Mouse (Mus musculus) heart, adult 9 months (tissue): ENCODE data around the gene Kif3a.
A peak's percentile ranks its signal among the peaks of the same experiment; 100 is the strongest.

ENCODE experiments used
- DNase-seq, 2 experiments: peaks; one replicate each; pipeline ENCODE4 v3.0.0; 2022; ENCODE audit warnings: low spot score in 2 of 2

Kif3a gene

DNA sequence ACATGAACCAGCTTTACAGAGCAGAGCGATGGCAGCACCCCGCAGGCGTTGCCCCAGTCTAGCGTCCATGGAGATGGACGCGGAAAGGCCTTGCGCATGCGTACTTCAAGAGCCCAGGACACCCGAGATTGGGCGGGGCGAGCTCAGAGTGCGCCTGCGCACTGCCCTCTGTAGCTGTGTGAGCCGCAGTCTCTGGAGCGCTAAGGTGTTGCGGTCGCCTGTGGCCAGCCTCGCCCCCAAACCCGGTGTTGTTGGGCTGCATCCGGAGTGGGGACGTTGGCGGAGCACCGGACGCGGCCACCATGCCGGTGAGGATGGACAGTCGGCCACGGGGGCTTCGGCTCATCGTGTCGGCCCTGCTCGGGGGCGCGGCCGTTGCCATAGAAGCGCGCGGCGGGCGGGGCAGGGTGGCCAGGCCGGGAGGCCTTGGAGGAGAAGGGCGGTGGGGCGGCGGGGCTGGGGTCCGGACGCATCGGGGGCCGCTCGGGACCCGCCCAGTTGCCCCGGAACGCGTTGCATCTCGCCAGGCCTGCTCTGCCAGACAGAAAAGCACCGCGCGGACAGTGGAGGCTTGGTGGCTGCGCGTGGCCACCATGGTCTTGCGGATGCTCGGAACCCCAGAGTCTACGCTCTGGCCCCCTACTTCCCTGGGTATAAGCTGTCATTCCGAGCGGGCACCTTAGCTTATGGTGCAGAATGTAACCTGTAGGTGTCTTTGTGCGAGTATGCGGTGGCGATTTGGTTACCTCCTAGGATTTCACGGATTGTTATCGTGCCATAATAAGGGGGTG, at the start of gene Kif3a:
Kif3a (plus strand) TSS at position 156 of the 791 bp plus-strand sequence.
- DNase-seq: peak; percentile 95

DNA sequence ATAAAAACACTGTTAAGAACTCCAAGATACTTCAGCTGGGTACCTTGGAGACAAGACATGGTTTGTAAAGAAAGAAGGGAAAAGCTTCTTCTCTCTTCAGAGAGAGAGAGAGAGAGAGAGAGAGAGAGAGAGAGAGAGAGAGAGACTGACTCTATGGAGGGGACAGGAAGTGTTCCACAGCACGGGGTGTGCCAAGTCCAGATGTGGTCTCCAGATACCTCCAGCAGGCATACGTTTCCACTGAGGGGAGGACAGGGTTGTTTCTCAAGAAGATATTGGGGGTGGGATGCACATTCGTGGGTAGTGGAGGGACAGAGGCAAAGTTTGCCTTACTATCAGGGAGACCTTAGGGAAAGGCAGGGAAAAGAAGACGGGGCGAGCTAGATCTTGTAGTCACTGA, 48.4 kb upstream of the Kif3a start:
- DNase-seq: no peak

DNA sequence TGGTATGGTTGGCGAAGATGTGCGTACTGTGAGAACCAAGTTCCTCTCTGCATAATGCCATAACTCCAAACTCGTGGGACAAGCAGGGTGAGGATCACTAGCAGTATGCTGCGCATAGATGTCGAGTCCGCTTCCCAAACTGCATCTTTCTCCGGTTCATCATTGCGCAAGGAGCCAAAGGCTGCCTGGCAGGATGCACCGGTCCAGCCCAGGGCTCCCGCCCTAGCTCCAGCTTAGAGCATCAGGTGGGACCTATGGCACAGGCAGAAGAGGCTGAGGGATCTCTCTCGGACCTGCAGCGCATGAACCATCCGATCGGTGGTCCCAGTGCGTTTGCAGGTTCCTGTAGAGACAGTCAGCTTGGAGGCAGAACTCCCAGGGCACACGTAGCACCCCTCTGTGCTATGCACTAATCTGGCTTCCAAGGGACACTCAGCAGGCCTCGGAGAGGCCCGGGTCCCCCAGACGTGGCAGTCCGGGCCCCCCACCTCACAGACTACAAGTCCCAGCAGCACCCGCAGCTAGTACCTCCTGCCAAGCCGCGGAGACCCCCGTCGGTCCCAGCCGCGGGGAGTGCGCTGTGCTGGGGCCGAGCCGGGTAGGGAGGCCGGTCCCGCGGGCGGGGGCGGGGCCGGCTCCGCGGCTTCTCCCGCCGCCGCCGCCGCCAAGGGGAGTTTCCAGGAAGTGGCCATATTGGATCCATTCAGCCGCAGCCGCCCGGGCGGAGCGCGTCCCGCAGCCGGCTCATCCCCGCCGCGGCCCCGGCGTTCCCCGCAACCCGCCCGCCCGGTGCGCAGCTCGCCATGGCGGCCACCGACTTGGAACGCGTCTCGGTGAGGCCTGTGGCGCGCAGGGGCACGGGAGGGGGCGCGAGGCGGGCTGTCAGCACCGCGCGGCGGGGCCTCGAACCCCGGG, 47.7 kb upstream of the Kif3a start, which contains the start of gene Sept8:
Sept8 (plus strand) TSS at position 51 of the 915 bp plus-strand sequence.
- peak; percentile 69 to 71 for DNase-seq

DNA sequence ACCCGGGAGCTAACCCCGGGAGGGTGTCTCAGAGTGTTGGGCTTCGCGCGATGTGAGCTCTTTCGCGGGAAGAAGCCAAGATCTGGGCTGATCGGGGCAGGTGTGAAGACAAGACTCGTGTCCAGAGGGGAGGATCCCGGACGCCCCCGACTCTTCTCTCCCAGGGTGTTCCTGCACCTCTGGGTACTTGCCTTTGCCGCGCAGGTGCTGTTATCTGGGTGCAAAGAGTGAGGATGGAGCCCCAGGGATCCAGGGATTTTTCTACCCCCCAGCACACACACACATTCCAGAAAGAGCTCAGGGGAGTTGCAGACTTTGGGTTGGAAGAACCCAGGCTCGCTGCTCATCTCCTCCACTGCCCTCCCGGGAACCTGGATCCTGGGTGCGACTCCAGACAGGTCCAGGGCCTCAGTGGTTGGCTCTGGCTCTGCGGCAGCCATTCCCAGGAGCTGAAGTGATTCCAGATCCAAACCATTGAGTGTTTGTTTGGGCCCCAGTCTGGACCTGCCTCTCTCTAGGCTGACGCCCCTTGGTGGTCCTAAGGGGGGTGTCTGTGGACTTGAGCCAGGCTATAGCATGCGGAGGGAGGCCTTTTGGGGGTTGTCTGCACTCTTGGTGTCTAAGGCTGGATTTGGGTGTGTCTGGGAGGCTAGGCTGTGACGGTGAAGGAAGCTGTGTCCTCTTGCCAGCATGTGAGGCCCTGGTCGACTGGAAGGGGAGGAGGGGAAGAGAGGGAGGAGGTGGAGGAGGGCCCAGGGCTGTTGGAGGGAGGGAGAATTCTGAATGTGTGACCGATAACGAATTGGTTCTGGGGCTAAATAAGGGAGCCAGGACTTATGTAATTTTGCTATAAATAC, 46.8 kb upstream of the Kif3a start:
- DNase-seq: peak; percentile 84 to 85

DNA sequence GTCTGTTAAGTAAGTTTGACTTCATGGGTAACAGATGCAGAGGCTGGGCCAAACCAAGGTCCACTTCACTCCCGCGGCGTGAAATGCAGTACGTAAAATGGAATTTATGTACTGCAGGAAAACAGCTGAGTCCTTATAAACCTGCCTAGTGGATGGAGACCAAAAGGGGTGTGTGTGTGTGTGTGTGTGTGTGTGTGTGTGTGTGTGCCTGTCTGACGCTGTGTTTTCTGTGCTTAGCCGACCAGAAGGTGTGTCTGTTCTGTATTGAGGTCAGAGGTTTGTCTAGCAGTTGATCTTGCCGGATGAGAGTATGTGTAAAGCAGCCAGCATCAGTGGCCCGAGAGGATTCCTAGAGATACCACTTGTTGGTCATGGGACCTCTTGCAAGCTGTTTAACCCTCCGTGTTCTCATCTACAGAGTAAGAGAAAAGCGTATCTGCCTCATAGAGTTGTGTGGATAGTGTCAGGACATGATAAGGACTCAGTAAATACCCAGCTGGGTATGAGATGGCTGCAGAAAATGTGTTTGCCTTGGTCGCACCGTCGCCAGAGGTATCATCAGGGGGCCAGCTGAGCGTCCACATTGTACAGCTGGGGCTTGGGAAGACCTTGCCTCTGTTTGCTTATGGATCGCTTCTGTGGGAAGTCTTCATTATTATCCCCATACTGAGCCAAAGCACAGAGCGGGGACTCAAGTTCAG, 45.9 kb upstream of the Kif3a start:
- DNase-seq: no peak

DNA sequence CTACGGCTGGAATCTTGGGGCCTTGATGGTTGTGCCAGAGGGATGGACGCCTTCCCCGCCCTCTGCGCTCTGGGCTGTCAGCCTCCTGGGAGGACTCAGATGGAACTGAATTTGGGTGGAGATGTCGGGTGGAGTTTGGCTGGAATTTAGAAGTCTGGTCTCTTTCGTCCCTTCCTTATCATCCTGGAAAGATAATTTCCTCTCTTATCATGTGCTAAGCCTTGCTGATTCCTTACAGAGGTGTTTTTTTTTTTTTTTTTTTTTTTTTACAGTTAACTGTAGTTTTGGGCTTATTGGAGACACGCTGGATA, 45.4 kb upstream of the Kif3a start:
- DNase-seq: peak; percentile 67 to 70

DNA sequence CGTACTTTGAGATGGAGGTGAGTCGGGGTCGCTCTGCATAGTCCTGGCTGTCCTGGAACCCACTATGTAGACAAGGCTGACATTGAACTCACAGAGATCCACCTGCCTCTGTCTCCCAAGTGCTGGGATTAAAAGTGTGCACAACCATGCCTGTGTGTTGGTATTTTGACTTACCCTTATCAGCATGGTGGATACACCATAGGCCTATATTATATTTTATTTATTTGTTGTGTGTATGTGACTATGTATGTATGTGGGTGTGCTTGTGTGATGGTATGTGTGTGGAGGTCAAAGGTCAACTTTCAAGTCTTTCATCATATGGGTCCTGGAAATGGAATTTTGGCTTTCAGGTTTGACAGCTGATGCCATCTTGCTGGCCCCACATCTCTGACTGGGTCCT, 44.8 kb upstream of the Kif3a start:
- DNase-seq: no peak

DNA sequence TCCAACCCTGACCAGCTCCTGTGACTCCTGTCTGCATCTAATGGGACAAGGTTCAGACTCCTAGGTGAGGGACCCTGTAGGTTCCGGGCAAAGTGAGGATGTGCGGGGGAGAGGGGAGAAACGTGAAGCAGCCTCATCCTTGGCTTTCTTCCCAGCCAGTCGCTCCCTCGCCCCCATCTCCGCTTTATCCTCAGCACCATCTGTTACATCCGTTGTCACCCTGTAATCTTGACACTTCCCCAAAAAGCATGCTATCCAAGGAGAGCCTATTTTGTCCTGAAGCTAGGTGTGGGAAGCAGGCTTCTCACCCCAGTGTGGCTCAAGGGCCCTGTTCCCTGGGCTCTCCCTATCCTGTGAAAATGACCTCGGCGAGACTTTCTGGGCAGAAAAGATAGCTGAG, 44.2 kb upstream of the Kif3a start:
- DNase-seq: no peak

DNA sequence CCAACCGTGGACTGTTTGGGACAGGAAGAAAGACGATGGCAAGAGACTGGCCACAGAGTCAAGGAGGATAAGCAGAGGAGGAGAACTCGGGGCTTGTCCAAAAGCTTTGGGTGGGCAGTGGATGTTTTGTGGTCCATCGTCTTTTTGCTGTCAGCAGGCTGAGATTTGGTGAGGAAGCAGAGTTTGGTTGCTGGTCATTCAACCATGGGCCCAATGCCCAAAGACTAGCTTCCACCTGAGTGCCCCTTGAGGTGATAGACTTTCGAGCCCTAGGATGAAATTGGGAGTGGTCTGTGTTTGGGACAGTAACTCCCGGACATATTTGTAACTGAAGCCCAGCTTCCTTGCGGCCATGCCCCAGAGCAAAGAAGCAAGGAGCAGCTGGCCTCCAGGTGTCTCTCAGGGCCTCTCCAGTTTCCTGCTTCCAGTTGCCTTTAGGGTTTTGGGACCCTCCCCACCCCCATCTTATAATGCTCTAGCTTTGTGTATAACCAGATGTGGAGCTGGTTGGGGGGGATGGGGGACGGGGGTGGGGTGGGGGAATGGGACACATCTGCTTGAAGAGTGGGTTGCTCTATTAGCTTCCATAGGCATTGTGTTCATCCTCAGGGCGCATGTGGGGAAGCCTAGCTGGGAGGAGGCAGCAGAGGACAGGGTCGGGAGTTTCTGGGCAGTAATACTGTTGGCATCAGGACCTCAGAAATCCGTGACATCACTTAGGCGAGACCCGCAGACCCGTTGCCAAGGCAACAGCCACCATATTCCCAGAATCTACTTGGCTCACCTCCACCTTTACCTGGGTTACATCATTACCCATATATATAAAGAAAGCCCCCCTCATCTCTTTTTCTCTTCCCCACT, 43.4 kb upstream of the Kif3a start:
- no peak for DNase-seq

DNA sequence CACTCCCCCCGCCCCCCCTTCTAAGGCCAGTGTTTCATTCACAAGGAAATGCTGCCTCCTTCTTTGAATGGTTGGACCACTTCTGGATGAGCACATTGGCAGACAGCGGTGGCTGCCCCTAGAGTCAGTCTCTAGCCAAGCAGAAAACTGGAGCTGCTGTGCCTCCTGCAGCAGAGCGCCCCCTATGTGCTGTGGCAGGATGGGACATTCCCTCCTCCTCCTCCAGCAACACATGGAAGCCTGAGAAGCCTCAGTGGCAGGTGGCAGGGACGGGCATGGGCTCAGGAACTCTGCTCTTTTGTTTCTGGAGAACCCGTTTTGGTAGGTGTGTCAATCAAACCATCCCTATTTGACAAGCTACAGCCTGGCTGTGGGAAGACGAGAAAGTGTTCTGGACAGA, 42.3 kb upstream of the Kif3a start:
- no peak for DNase-seq

DNA sequence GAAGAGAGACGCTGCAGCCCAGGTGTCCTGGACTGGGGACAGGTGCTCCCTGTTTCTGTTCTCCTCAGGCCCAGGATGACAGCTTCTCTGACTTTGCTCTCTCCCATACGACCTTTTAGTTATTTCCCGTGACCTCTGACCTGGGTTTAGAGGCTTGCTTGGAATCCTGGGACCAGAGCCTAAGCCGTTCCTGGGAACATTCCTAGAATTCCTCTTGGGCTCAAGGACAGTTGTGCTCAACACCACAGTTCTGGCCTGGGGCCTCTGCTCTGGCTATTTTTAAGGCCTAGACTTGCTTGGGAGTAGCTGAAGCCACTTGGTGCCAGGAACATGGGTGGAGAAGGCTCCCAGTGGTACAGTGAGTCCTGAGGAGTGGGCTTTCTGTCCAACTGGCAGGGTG, 41.7 kb upstream of the Kif3a start:
- peak; percentile 62 to 72 for DNase-seq

DNA sequence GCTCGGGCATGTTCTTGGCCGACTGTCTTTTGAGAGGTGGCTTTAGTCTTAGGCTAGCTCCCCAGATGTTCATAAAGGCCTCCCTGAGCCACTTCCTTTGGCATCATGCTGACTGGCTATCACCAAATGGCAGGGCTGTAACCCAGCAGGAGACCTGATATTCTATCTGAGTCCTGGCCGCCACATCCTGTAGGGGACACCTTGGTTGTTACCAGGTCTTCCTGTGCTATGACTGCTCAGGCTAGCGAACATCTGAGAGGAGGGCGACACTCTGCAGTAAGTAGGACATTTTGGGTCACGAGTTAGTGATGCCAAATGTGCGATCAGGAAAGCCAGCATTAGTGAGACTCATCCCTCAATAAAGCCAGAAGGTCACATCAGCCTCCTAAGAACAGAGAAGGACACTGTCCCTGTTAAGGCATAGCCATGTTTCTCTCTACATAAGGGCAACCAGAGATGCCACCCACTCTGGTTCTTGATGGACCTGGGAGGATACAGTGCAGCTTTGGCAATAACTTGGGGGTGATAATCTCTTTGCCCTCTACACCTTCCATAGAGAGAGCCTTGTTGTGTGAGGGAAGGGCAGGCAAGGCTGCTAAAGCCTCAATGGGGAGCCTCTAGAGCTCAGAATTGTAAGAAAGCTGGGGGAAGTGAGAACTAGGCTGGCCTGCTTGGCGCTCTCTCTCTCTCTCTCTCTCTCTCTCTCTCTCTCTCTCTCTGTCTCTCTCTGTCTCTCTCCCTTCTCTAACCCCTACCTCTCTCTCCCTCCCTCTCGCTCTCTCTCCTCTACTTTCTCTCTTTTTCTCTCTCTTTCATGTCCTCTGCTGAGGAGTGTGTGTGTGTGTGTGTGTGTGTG, 38.6 kb upstream of the Kif3a start:
- DNase-seq: no peak

DNA sequence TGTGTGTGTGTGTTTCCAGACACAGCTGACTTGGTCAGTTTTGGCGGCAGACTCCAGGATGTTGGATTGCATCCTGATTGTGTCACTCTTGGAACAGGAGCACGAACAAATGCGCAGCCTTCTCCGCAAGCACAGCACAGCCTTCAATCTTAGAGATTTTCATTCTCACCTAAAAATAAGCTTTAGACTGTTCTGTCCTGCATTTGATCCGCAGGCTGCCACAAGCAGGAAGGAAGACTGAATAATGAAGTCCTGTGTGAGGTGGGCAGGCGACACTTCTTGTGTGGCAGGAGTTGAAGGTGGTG, 38.0 kb upstream of the Kif3a start:
- DNase-seq: peak; percentile 48 to 82

DNA sequence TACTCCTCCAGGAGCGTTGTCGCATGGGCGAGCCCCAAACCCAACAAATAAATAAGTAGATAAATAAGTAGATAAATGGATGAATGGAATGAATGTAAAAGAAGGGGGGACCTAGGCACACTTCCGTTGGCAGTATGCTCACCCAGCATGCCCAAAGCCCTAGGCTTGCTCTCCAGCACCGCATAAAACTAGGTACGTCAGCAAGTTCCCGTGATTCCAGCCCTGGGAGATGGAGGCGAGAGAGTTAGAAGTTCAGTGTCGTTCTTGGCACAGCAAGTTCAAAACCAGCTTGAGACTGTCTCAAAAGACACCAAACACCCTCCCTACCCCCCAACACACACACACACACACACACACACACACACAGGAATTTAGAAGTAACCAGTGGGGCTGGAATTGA, 37.2 kb upstream of the Kif3a start:
- DNase-seq: no peak

DNA sequence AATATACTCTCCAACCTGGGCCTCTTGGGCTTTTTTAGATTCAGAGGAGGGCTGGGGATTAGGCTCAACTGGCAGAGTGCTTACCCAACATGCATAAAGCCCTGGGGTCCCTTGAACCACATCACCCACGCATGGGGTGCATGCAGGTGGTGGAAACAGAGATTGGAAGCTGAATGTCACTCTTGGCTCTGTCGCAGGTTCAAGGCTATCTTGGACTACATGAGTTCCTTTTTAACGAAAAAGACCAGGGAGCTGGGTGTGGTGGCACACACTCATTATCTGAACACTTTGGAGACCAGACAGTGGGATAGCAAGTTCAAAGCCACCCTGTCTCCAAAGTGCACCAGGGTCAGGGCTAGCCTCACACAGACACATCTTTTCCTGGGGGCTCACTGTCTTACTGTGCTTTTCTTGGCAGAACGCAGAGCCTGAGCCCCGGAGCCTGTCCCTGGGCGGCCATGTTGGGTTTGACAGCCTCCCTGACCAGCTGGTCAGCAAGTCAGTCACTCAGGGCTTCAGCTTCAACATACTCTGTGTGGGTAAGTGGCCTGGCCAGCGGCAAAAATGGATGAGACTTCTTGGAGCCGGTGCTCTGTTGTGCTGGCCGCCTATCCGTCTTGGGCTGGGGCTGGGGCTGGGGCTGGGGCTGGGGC, 35.5 kb upstream of the Kif3a start:
- DNase-seq: no peak

DNA sequence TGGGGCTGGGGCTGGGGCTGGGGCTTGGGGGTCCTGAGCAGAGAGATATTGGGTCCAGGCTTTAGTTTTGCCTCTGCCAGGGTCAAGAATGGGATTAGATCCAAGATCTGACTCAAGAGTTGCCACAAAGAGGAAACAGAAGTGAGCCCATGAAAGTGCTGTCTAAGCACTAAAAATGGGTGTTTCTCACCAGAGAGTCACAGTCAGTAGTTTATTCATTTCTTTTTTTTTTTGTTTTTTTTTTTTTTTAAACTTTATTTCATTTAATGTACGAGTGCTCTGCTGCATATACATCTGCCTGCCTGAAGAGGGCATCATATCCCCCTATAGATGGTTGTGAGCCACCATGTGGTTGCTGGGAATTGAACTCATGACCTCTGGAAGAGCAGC, 35.0 kb upstream of the Kif3a start:
- no peak for DNase-seq

DNA sequence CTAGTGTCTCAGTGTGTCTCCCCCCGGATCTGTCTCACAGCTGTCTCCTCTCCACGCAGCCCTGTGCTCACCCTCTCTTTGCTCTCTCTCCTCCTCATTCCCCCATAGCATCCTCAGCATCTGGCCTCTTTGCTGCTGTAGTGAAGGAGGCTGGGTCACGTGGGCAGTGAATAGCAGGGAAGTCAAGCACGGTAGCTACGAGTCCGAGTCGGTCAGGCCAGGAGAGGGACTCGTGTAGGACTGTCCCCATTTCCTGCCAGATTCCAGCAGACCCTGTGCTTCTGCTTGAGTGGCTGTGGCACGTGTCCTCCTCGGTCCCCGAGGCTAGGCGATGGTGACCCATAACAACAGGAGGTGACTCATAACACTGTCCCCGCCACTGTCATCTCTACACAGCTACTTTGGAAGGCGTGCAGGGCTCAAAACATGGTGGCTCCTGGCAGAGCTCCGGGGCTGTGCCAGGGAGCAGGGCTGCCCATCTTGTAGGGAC, 28.1 kb upstream of the Kif3a start:
- DNase-seq: no peak

DNA sequence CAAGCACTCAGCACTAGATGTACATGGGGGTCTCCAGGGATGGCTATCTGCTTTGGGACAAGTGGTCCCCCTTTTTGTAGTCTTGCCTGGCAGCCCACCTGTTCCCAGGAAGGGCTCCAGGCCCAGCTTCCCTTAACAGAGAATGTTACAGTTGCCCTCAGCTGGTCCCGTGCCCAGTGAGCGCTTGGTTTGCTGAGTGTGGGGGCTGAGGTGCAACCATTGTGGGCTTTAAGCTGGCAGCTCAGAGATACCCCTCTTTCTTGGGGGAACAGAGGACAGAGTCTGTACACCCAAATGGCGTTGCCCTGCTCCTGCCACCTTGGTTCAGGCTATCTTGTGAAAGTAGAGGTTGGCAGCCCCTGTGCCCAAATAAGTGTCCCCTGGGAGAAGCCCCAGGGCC, 26.8 kb upstream of the Kif3a start:
- no peak for DNase-seq

DNA sequence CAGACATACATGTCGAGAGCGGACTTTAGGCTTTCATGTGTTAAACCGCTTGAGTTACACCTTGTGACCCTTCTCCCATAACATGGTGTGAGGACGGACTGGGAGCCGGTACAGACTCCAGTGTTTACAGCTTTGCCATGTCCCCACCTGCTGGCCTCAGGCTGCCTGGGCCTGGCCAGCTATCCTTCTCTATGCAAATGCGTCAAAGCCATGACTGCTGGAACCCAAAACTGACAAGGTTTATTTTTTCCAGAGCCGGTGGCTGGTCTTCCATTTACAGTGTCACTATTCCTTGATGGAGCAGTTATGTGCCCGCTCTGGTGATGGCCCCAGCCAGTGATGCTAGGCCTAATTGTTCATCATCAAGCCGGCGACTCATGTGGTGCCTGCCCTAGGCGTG, 26.0 kb upstream of the Kif3a start:
- DNase-seq: no peak
